Mouse (Mus musculus): Measurements from ENCODE around the gene Skap2.

DNA sequence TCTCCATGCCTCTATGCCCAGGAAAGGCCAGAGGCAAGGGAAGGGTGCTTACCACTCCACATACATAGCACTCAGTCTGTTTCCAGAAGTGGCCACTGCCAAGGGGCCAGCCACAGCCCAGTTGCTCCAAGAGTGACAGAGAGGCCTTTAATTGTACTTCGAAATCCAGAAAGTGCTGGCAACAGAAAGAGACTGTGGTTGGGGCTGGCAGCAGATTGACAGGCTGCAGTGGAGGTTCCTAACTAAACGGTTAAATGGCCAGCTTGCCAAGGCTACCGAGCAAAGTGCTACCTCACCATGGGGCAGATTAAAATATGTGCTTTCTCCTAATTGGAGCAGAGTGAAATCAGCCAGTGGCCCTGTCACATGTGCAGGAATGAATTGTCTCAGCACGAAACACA lies 186.7 kb downstream of the Skap2 start:
- TF ChIP-seq CTCF (IDR thresholded peaks at IDR 0.05; ENCODE audit: borderline replicate concordance, insufficient read depth, low read length) (no peak), POLR2A (IDR thresholded peaks at IDR 0.05; ENCODE audit: low read depth, low read length) (no peak)

All from embryonic fibroblast, embryonic 13.5 days (primary cell).